Mouse (Mus musculus): ENCODE results near the gene Rad51d. TPM values are rescaled to one million over a fixed set of nuclear protein-coding genes. Genes with fewer than 3 reads are reported as not detected.
"Not testable (repeated sequence)": the region's sequence is repeated elsewhere in the genome, so short reads cannot be mapped to it uniquely, and the experiment has no call there.

The Rad51d gene
- 19.2 and 22.4 TPM in 2 replicates for polyA plus RNA-seq (2015; fragmentation: Nextera tagmentation; extraction: Ambion mirVana)

DNA sequence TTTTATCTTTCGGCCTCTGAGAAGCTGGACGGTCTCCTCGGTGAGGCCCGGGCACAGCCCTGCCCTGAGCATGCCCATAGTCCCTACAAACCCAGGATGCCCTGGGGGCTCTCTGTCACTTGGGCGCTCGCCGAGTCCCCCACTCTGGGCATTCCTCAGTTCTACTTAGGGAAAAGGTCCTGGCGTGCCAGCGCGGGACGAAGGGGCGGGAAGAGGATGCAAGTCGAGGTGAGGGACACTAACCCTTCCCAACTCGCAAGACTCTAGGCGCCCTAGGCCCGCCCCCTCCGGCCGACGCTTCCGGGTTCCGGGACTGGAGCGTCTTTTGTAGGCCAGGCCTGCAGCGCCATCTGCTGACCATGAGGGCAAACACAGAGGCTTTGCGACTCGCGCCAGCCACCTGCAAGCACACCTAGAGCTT is at the start of gene Rad51d:
TSS of gene Rad51d (minus strand) at position 273 of the 421 bp plus-strand sequence.
- DNase-seq (ENCODE audit: low spot score), result peak; percentile 96

GRCm38 (mm10) chr11:82933186-82933585 is 42.8 kb upstream of the Rad51d start:
- no peak for DNase-seq (ENCODE audit: low spot score)

- not testable (repeated sequence) for DNase-seq (ENCODE audit: low spot score)
Observed at GRCm38 (mm10) chr11:82931671-82932450, 41.4 kb upstream of the Rad51d start.

- not testable (repeated sequence) for DNase-seq (ENCODE audit: low spot score)
Observed at GRCm38 (mm10) chr11:82931161-82931560, 40.7 kb upstream of the Rad51d start.

GRCm38 (mm10) chr11:82930391-82930955 is 40.1 kb upstream of the Rad51d start:
- not testable (repeated sequence) for DNase-seq (ENCODE audit: low spot score)

GRCm38 (mm10) chr11:82929633-82929950 is 39.2 kb upstream of the Rad51d start:
- no peak for DNase-seq (ENCODE audit: low spot score)

GRCm38 (mm10) chr11:82928897-82929632 is 38.7 kb upstream of the Rad51d start:
- DNase-seq (ENCODE audit: low spot score), result no peak

- not testable (repeated sequence) for DNase-seq (ENCODE audit: low spot score)
Observed at GRCm38 (mm10) chr11:82923910-82924309, 33.5 kb upstream of the Rad51d start.

GRCm38 (mm10) chr11:82921691-82922090 is 31.3 kb upstream of the Rad51d start:
- DNase-seq (ENCODE audit: low spot score), result no peak

DNA sequence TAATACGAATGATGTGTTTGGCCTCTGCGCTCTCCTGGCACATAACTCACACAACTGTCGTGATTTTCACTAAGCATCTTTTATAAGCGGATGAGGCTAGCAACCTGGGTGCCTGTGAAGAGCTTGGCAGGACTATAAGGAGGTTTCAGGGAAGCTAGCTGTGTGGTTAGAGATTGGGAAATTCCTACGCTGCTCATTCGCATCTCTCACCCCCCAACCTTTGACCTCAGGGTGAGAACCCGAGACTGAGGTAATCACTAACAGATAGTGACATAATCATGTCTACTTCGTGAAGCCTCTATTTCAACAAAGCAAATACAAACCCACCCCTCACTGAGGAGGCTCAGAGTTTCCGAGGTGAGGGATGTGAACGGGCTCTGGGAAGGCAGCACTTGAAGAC is 30.4 kb upstream of the Rad51d start:
- no peak for DNase-seq (ENCODE audit: low spot score)

- peak; percentile 82 for DNase-seq (ENCODE audit: low spot score)
Observed at GRCm38 (mm10) chr11:82914711-82915352, 24.4 kb upstream of the Rad51d start.

- DNase-seq (ENCODE audit: low spot score), result no peak
Observed at GRCm38 (mm10) chr11:82910679-82911389, 20.4 kb upstream of the Rad51d start.

GRCm38 (mm10) chr11:82910250-82910649 is 19.8 kb upstream of the Rad51d start, which contains the start of gene Unc45b:
Gene Unc45b, plus strand, starts transcription at chr11:82910550.
- no peak for DNase-seq (ENCODE audit: low spot score)

DNA sequence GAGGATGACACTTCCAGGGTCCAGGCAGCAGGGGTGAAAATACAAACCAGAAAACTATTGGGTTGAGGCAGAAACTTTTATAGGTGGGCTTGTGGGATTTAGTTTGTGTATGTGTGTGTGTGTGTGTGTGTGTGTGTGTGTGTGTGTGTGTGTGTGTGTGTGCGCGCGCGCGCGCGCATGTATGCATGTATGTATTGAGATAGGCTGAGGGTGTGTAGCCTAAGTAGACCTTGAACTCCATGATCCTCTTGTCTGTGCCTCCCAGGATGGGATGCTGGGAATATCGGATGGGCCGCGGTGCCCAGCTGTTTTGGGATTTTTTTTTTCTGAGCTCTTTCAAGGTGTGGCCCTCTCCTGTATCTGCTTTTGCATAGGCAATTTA is 18.2 kb upstream of the Rad51d start:
- DNase-seq (ENCODE audit: low spot score), result no peak

DNA sequence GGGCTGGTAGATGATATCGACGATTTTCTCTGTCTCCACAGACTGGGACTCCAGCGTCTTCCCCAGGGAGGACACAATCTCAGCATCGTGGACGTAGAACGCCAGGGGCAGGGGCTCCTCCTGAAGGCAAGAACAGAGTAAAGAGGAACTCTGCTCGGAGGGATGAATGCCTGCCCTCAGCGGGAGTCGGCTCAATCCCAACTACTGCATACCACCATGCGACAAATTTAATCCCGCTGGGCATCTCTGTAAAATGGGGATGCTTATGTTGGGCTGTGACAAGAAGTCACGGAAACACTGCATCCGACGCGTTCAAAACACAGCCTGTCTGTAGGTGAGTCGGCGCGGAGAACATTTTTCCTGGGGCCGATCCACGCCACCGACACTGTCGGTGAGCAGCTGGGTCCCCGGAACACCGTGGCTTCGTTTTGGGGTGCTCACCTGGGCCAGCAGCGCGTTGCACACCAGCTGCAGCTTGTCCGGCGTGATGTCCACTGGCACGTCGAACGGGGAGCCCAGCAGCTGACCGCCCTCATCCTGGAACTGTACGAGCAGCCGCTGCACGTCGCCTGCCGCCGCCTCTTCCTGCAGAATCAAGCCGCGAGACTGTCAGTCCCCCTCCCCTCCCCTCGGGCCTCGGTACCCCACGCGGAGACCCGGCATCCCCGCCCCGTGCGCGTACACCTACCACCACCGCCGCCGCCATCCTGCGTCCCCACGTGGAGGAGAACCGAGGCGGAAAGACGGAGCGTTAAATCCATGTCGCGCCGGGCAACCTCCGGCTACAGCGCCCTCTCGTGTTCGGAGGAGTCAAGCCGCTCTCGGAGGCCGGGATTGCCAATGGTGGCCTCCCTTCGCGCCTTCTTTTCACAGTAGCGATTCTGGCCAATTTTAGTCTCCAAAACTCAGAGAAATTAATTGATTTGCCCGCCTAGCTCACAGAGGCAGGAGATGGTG is 17.5 kb upstream of the Rad51d start, which contains the start of gene Nle1:
TSS of gene Nle1 (minus strand) at position 761 of the 957 bp plus-strand sequence.
- peak; percentile 93 for DNase-seq (ENCODE audit: low spot score)

DNA sequence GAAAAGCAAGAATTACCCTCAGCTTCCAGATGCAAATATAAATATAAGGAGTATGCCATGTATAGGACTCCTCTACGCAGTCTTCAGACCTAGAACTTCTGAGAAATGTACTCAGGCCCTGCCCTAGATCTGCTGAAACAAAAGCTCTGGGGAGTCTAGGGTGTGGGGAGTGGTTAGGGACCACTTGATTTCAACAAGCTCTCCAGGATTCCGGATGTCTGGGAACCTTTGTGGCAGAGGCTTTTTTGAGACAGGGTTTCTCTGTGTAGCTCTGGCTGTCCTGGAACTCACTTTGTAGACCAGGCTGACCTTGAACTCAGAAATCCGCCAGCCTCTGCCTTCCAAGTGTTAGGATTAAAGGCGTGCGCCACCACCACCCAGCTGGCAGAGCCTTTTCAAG is 15.4 kb upstream of the Rad51d start:
- DNase-seq (ENCODE audit: low spot score), result no peak

DNA sequence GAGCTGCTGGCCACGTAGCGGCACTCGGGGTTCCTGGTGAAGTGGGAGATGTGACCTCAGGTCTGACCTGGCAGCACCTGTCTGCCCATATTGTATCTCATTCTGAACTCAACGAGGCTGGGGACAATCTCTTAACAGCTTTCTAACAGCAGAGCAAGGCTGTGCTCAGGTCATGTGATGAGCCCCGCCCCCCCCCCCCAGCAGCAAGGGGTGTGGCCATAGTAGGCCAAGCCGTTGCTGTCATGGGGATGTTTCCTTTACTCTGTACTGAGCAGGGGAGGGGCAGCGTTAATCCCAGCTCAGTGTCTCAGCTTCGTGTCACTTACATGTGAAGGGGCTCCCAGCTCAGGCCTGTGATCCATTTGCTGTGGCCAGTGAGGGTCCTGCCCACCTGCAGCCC is 14.5 kb upstream of the Rad51d start:
- no peak for DNase-seq (ENCODE audit: low spot score)

GRCm38 (mm10) chr11:82901606-82902310 is 11.3 kb upstream of the Rad51d start:
- no peak for DNase-seq (ENCODE audit: low spot score)

GRCm38 (mm10) chr11:82899720-82900119 is 9.3 kb upstream of the Rad51d start:
- DNase-seq (ENCODE audit: low spot score), result no peak

Data from thymus, postnatal 0 days (tissue).